Mouse (Mus musculus) ES-Bruce4 (cell line): ENCODE data around the gene Hist1h4d. TPM values are rescaled to one million over a fixed set of nuclear protein-coding genes. Genes with fewer than 3 reads are reported as not detected.
A peak's percentile ranks its signal among the peaks of the same experiment; 100 is the strongest.

ENCODE experiments used
- H3K27ac ChIP-seq: 2 replicates; pipeline ENCODE4 v1.5.1; 2012; ENCODE audit warnings: low read length, inconsistent platforms; ENCODE audit not compliant: insufficient read depth
- H3K27me3 ChIP-seq: 2 replicates; pipeline ENCODE4 v1.6.1; 2012; ENCODE audit warnings: mild to moderate bottlenecking, low read length, inconsistent platforms; ENCODE audit not compliant: control insufficient read depth, poor library complexity, insufficient read depth, severe bottlenecking
- H3K36me3 ChIP-seq: 2 replicates; pipeline ENCODE4 v1.6.1; 2012; ENCODE audit warnings: inconsistent platforms, mild to moderate bottlenecking, low read length, moderate library complexity; ENCODE audit not compliant: control insufficient read depth, poor library complexity, insufficient read depth, severe bottlenecking
- H3K4me1 ChIP-seq: one replicate; pipeline ENCODE4 v1.8.1; 2011; ENCODE audit warnings: low read length; ENCODE audit not compliant: control insufficient read depth, insufficient read depth
- H3K4me3 ChIP-seq: 2 replicates; pipeline ENCODE4 v1.5.1; 2011; ENCODE audit warnings: low read depth, mild to moderate bottlenecking, low read length
- H3K9ac ChIP-seq: 2 replicates; pipeline ENCODE4 v1.6.1; 2012; ENCODE audit warnings: low read depth, mild to moderate bottlenecking, inconsistent platforms; ENCODE audit not compliant: poor library complexity, severe bottlenecking
- H3K9me3 ChIP-seq: replicated peaks from 2 replicates; pipeline ENCODE4 v1.6.1; 2012; ENCODE audit warnings: mild to moderate bottlenecking, low read length, inconsistent platforms; ENCODE audit not compliant: control insufficient read depth, poor library complexity, insufficient read depth, severe bottlenecking
- CTCF ChIP-seq: IDR thresholded peaks from one replicate; pipeline ENCODE4 v1.8.1; 2011; ENCODE audit warnings: low read depth, low read length
- EP300 ChIP-seq: IDR thresholded peaks from 2 replicates; pipeline ENCODE4 v1.6.1; 2011; ENCODE audit warnings: low read depth, low read length; ENCODE audit not compliant: insufficient read depth
- POLR2A ChIP-seq: IDR thresholded peaks from one replicate; pipeline ENCODE4 v1.8.1; 2011; ENCODE audit warnings: low read length; ENCODE audit not compliant: insufficient read depth
- polyA plus RNA-seq: library from polyadenylated mRNA; stranded (reverse); fragments of >200 nt; gene quantifications from 2 replicates; pipeline ENCODE4 v1.2.4, GENCODE M21; 2011; ENCODE audit warnings: low read depth; ENCODE audit not compliant: missing spikeins, insufficient read depth, insufficient read length

Gene Hist1h4d
- polyA plus RNA-seq, 1 experiment: 4.3 TPM

DNA sequence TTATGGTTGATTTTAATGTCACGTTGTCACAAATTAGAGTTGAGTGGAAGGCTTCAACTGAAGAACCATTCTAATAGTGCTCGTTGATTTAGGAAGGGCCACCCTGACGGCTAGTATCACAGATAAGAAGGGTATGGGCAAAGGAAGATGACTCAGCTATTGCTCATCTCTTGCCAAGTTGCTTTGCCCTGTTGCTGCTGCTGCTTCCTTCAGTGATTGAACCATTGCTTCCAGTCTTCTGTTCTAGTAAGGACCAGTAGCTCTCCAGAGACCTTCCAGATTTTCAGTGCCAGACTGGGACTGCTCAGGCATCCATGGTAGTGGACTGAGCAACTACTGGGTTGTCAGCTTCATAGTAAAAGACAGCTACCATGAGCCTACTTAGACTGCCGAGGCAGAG is 27.8 kb downstream of the Hist1h4d start:
- H3K36me3 ChIP-seq: no peaks in the 10 kb centered on the region
- H3K27ac ChIP-seq: no peak overlapping the region
- H3K4me1 ChIP-seq: no peaks in the 10 kb centered on the region
- H3K27me3 ChIP-seq: no peaks in the 10 kb centered on the region
- H3K9me3 ChIP-seq: no peaks in the 10 kb centered on the region
- H3K4me3 ChIP-seq: no peak overlapping the region
- no peak overlapping the region for H3K9ac ChIP-seq
- TF ChIP-seq CTCF: no peak
- TF ChIP-seq EP300: no peak
- TF ChIP-seq POLR2A: no peak

DNA sequence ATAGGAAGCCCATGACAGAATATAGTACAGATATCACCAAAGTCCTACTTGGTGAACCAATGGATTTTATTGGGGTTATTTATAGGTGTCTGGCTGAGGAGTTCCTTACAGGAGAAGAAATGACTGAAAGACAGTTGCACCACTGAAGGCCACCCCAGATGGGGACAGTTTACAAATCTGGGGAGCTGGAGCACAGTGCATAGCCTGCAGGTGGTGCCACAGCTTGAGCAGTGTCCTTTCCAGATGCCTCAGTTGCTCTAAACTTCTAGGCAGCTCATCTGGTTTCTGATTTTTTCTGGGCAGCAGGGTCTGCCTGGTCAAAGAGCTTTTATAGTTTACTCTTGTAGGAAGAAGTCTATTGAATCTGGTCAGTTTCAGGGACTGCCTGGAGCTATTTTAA is 28.4 kb downstream of the Hist1h4d start:
- no peaks in the 10 kb centered on the region for H3K9me3 ChIP-seq
- TF ChIP-seq EP300: no peak
- no peak for TF ChIP-seq CTCF
- TF ChIP-seq POLR2A: no peak
- no peaks in the 10 kb centered on the region for H3K27me3 ChIP-seq
- H3K4me1 ChIP-seq: no peaks in the 10 kb centered on the region
- no peak overlapping the region for H3K9ac ChIP-seq
- no peak overlapping the region for H3K4me3 ChIP-seq
- H3K36me3 ChIP-seq: no peaks in the 10 kb centered on the region
- H3K27ac ChIP-seq: no peak overlapping the region

DNA sequence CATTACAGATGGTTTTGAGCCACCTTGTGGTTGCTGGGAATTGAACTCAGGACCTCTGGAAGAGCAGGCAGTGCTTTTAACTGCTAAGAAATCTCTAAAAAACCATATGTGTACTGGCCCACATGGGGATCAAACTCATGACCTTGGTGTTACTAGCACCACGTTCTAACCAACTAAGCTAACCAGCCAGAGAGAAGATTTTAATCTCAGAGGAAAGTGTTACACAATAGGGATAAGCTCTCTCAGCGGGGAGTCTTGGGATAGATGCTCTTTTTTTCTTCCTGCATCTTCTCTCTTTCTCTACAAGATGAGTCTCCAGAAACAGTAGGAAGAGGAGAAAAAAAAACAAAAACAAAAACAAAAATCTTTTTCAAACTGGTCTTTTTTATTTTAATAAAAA is 29.0 kb downstream of the Hist1h4d start:
- Histone ChIP-seq H3K36me3 (no peaks in the 10 kb centered on the region), H3K9ac (no peak overlapping the region), H3K4me1 (no peaks in the 10 kb centered on the region), H3K27me3 (no peaks in the 10 kb centered on the region), H3K4me3 (no peak overlapping the region), H3K9me3 (no peaks in the 10 kb centered on the region), H3K27ac (no peak overlapping the region)
- TF ChIP-seq EP300: no peak

DNA sequence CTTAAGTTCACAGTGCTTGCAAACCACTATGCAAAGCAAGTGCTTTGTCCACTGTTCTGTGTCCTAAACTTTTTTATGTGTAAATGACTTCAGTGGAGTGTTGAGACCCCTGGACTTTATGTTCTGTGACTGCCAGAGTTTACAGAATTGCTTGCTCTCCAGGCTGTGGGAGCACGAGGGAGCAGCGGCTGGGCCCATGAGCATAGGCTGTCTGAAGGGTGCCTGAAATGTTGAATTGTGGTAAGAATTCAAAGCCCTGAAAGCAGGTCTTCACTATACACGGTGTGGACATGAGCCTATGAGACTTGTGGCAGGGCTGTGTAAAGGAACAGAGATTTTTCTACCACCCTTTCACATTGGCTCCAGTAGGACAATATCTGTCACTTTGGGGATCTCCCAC is 30.2 kb downstream of the Hist1h4d start:
- Histone ChIP-seq H3K9ac (no peak overlapping the region), H3K4me1 (no peaks in the 10 kb centered on the region), H3K36me3 (no peaks in the 10 kb centered on the region), H3K4me3 (no peak overlapping the region), H3K27me3 (no peaks in the 10 kb centered on the region), H3K9me3 (no peaks in the 10 kb centered on the region), H3K27ac (no peak overlapping the region)
- TF ChIP-seq CTCF (no peak), EP300 (no peak), POLR2A (no peak)

DNA sequence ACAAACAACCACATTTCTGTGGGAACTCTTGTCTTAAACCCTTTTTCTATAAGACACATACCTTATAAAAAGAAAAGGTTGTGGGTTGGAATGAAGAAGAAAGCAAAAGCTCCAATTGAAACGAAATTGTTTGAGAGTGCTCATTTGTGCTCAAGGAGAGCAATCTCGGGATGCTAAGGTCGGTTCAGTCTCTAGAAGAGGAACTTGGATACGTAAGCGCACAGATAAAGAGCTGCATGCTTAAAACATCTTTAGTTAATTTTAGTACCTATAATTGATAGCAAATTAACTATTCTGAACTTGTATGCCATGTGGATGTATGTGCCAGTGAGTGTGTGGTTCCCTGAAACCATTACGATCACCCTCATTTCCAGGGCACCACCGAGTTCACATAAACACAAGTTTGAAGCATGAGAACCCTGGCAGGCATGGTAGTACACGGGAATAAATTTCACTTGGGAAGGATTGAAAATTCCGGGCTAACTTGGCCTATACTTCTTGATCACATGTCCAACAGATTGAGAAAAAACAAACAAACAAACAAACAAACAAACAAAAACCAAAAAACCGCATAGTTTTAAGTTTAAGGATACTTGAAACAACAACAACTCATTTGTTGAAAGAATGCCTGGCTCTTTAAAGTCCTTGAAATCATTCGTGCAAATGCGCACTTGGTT is 38.8 kb downstream of the Hist1h4d start:
- Histone ChIP-seq H3K27me3 (no peaks in the 10 kb centered on the region; the same call in 1 of the 2 replicates), H3K9me3 (no peaks in the 10 kb centered on the region), H3K4me1 (no peaks in the 10 kb centered on the region), H3K9ac (peak overlapping the region; percentile 79), H3K27ac (peak overlapping the region; percentile 74), H3K4me3 (peak overlapping the region; percentile 89), H3K36me3 (no peaks in the 10 kb centered on the region)
- TF ChIP-seq EP300: no peak
- no peak for TF ChIP-seq CTCF
- TF ChIP-seq POLR2A: no peak

DNA sequence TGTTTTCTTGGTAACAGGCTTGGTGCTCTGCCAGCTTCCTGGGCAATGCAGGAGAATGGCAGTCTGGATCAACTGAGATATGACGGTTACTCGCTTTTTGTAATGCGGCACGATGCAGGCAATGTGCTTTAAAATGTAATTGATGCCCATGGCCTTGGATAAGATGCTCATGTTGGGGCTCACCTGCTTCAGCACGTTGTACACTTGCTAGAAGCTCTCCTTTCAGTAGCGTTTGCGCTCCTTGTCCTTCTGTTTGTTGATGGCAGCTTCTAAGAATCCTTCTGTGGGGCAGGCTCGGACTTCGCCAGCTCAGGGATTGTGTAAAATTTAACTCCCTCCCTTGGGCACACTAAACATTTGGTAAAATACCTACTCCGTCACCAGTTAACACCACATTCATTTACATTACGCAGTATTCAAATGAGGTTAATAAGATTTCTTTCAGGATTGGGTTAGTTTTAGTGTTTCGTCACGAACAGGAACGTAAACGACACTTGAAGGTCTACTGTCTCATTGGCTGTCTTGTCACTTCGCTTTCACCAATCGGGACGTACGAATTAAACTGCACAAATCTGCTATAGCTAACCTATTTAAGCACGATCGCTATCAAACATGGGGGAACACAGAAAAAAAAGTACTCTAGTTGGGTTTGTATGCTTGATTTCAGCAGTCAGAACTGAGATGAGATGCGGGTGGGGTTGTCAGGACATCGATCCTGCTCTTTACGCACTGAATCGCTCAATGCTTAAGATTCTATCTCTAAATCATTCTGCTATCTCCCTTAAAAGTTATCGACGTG is 39.5 kb downstream of the Hist1h4d start, which contains the start of gene Hist1h2be:
TSS of gene Hist1h2be (minus strand) at position 392 of the 799 bp plus-strand sequence.
- Histone ChIP-seq H3K9me3 (no peaks in the 10 kb centered on the region), H3K27me3 (no peaks in the 10 kb centered on the region; the same call in 1 of the 2 replicates), H3K4me1 (no peaks in the 10 kb centered on the region), H3K4me3 (peak within 1 kb of the TSS; percentile 89), H3K9ac (peak within 1 kb of the TSS; percentile 79), H3K27ac (peak within 1 kb of the TSS; percentile 74), H3K36me3 (no peaks in the 10 kb centered on the region)
- no peak for TF ChIP-seq EP300
- no peak for TF ChIP-seq CTCF
- no peak for TF ChIP-seq POLR2A
